Mouse (Mus musculus) liver, adult 2 months (tissue): ENCODE measurements at regions not wholly inside any gene's neighbourhood (a gene's known extent, or its start where the extent isn't known, plus 50 kb on each side); places are given as distances from the start of the nearest gene placed in this dataset.

ENCODE experiments used
- DNase-seq: peaks from one replicate; pipeline ENCODE4 v3.0.0-alpha.2; 2011; ENCODE audit warnings: low read depth, low spot score; ENCODE audit errors: extremely low read depth
- H3K27ac ChIP-seq: fragments of 200-500 bp; replicated peaks from 2 replicates; pipeline ENCODE4 v1.5.1; 2012; ENCODE audit warnings: low read depth, mild to moderate bottlenecking, control low read depth, inconsistent platforms, low read length; ENCODE audit not compliant: insufficient read depth
- H3K27me3 ChIP-seq: fragments of 200-500 bp; 2 replicates; pipeline ENCODE4 v1.6.1; 2012; ENCODE audit warnings: mild to moderate bottlenecking, moderate library complexity, low read length, inconsistent platforms; ENCODE audit not compliant: control insufficient read depth, insufficient read depth
- H3K36me3 ChIP-seq: fragments of 200-500 bp; 2 replicates; pipeline ENCODE4 v1.6.1; 2012; ENCODE audit warnings: low read length, inconsistent platforms; ENCODE audit not compliant: control insufficient read depth, insufficient read depth
- H3K4me1 ChIP-seq: fragments of 200-500 bp; 2 replicates; pipeline ENCODE4 v1.6.1; 2011; ENCODE audit warnings: low read length; ENCODE audit not compliant: control insufficient read depth, insufficient read depth
- H3K4me3 ChIP-seq: fragments of 200-500 bp; 2 replicates; pipeline ENCODE4 v1.5.1; 2011; ENCODE audit warnings: low read depth, mild to moderate bottlenecking, control low read depth, low read length, moderate library complexity; ENCODE audit not compliant: insufficient read depth
- H3K79me2 ChIP-seq: fragments of 200-500 bp; 2 replicates; pipeline ENCODE4 v1.6.1; 2012; ENCODE audit warnings: inconsistent platforms, mild to moderate bottlenecking, low read length, moderate library complexity; ENCODE audit not compliant: control insufficient read depth, insufficient read depth
- H3K9ac ChIP-seq: fragments of 200-500 bp; 2 replicates; pipeline ENCODE4 v1.6.1; 2012; ENCODE audit warnings: low read depth, mild to moderate bottlenecking, control low read depth, inconsistent platforms, low read length
- CTCF ChIP-seq: fragments of 200-500 bp; IDR thresholded peaks from 2 replicates; pipeline ENCODE4 v1.5.1; 2011; ENCODE audit warnings: low read depth, low read length, control low read depth
- POLR2A ChIP-seq: fragments of 200-500 bp; IDR thresholded peaks from 2 replicates; pipeline ENCODE4 v1.6.1; 2011; ENCODE audit warnings: low read length, control low read depth; ENCODE audit not compliant: insufficient read depth; ENCODE audit errors: extremely low read depth
- WGBS: fragments of 180-500 bp; shearing (Covaris S2); methylation state at CpG from one replicate; pipeline ENCODE4 v1.1.7; 2018; 5-methylcytosine and 5-hydroxymethylcytosine counted together

- DNase-seq: no peak
- Histone ChIP-seq H3K27me3 (no peaks in the 10 kb centered on the region), H3K9ac (no peak overlapping the region), H3K79me2 (no peaks in the 10 kb centered on the region), H3K4me1 (peaks cover 6% of the 10 kb centered on the region), H3K4me3 (no peak overlapping the region), H3K36me3 (no peaks in the 10 kb centered on the region), H3K27ac (no peak overlapping the region)
- 98% methylated on average over 4 of the region's 4 CpGs for WGBS
- TF ChIP-seq CTCF (no peak), POLR2A (no peak)
Observed at GRCm38 (mm10) chr10:117461261-117461660, 81.4 kb upstream of the Cpsf6 start.

- Histone ChIP-seq H3K79me2 (no peaks in the 10 kb centered on the region), H3K4me1 (peaks cover 10% of the 10 kb centered on the region), H3K4me3 (no peak overlapping the region), H3K27ac (no peak overlapping the region), H3K36me3 (no peaks in the 10 kb centered on the region), H3K27me3 (no peaks in the 10 kb centered on the region), H3K9ac (no peak overlapping the region)
- DNase-seq: no peak
- WGBS: 96% methylated on average over 6 of the region's 6 CpGs
- TF ChIP-seq CTCF (no peak), POLR2A (no peak)
Observed at GRCm38 (mm10) chr10:117460366-117460730, 80.5 kb upstream of the Cpsf6 start.

- Histone ChIP-seq H3K9ac (no peak overlapping the region), H3K36me3 (no peaks in the 10 kb centered on the region), H3K4me3 (no peak overlapping the region), H3K27me3 (no peaks in the 10 kb centered on the region), H3K27ac (no peak overlapping the region), H3K79me2 (no peaks in the 10 kb centered on the region), H3K4me1 (peaks cover 14% of the 10 kb centered on the region)
- WGBS: 95% methylated on average over 10 of the region's 10 CpGs
- TF ChIP-seq POLR2A: no peak
- no peak for TF ChIP-seq CTCF
- DNase-seq: no peak
Observed at GRCm38 (mm10) chr10:117459651-117460365, 80.0 kb upstream of the Cpsf6 start.

- peaks cover 14% of the 10 kb centered on the region for H3K4me1 ChIP-seq
- H3K36me3 ChIP-seq: no peaks in the 10 kb centered on the region
- no peak overlapping the region for H3K9ac ChIP-seq
- DNase-seq: no peak
- WGBS: 94% methylated on average over 2 of the region's 2 CpGs
- TF ChIP-seq CTCF (no peak), POLR2A (no peak)
- H3K27ac ChIP-seq: no peak overlapping the region
- H3K27me3 ChIP-seq: no peaks in the 10 kb centered on the region
- H3K79me2 ChIP-seq: no peaks in the 10 kb centered on the region
- no peak overlapping the region for H3K4me3 ChIP-seq
Observed at GRCm38 (mm10) chr10:117459041-117459475, 79.2 kb upstream of the Cpsf6 start.

- Histone ChIP-seq H3K27ac (no peak overlapping the region), H3K4me1 (peaks cover 14% of the 10 kb centered on the region), H3K27me3 (no peaks in the 10 kb centered on the region), H3K36me3 (no peaks in the 10 kb centered on the region), H3K79me2 (no peaks in the 10 kb centered on the region), H3K4me3 (no peak overlapping the region), H3K9ac (no peak overlapping the region)
- DNase-seq: no peak
- WGBS: 93% methylated on average over 11 of the region's 11 CpGs
- TF ChIP-seq POLR2A (no peak), CTCF (no peak)
Observed at GRCm38 (mm10) chr10:117458271-117459040, 78.6 kb upstream of the Cpsf6 start.

- no peak overlapping the region for H3K4me3 ChIP-seq
- no peaks in the 10 kb centered on the region for H3K79me2 ChIP-seq
- no peak for TF ChIP-seq CTCF
- TF ChIP-seq POLR2A: no peak
- DNase-seq: no peak
- WGBS: 72% methylated on average over 2 of the region's 2 CpGs
- no peaks in the 10 kb centered on the region for H3K27me3 ChIP-seq
- no peak overlapping the region for H3K27ac ChIP-seq
- no peak overlapping the region for H3K9ac ChIP-seq
- peaks cover 14% of the 10 kb centered on the region for H3K4me1 ChIP-seq
- no peaks in the 10 kb centered on the region for H3K36me3 ChIP-seq
Observed at GRCm38 (mm10) chr10:117457701-117457950, 77.8 kb upstream of the Cpsf6 start.
